Mouse (Mus musculus) c-Kit-positive CD71-positive TER-119-positive erythroid progenitor cells, embryonic 14.5 days (primary cell): ENCODE measurements around the gene Fam71d.

Experiments
- DNase-seq: peaks from one replicate; pipeline ENCODE4 v3.0.0-alpha.2; 2013; ENCODE audit warnings: low spot score

Fam71d gene

GRCm38 (mm10) chr12:78773211-78773610, 81.9 kb downstream of the Fam71d start:
- no peak for DNase-seq

- no peak for DNase-seq
Measured at GRCm38 (mm10) chr12:78777916-78778315, 86.6 kb downstream of the Fam71d start.

- DNase-seq = no peak
Measured at GRCm38 (mm10) chr12:78778423-78779067, 87.2 kb downstream of the Fam71d start.
